Mouse (Mus musculus): Measurements from ENCODE around the gene Hist1h2af.
"Not testable (repeated sequence)": the region's sequence is repeated elsewhere in the genome, so short reads cannot be mapped to it uniquely, and the experiment has no call there.

Gene Hist1h2af

DNA sequence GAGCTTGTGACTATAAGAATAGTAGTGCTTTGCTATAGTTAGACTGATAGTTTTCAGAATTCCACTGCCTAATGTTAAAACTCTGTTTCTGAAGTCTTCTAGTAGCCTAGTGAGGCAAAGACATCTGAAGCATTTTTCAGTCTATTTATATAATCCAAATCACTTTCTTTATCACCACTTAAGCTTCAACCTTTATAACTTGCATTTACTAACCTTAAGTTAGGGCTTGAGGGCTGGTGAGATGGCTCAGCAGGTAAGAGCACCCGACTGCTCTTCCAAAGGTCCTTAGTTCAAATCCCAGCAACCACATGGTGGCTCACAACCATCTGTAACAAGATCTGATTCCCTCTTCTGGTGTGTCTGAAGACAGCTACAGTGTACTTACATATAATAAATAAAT, 6.1 kb downstream of the Hist1h2af start:
- CTCF ChIA-PET, result interaction anchor here in 1 of 4 experiments (1.8 kb wide), 1 partner anchor 17 kb away, joined by 3 read pairs; no protein-coding TSS in a partner anchor
- POLR2A ChIA-PET, result interaction anchor here (0.5 to 24.7 kb wide), 27 partner anchors 9 to 1504 kb away, joined by 3 to 692 read pairs (median 6); partner anchors contain the start of genes Hist1h2ae (in 3 of the 4), Hist1h2bg (in 3 of the 4), Hist1h4d (in 3 of the 4) and Hist1h4f (in 3 of the 4)

DNA sequence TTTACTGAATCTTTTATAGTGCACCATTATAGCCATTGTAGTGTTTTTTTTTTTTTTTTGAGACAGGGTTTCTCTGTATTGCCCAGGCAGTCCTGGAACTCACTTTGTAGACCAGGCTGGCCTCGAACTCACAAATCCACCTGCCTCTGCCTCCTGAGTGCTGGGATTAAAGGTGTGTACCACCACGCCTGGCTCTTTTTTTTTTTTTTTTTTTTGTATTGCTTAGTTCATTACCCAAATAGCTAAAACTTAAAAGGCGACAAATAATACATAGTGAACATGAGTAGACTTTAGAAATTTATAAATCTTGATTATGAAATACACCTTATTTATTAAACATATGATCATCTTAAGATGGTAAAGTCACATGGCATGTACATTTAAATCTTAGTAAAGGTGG, 7.8 kb downstream of the Hist1h2af start:
- ChIA-PET POLR2A (interaction anchor here (0.5 to 24.7 kb wide), 50 partner anchors 7 to 1712 kb away, joined by 3 to 692 read pairs (median 6); partner anchors contain the start of genes Hist1h2ae (in 3 of the 4), Hist1h2bg (in 3 of the 4), Hist1h4d (in 3 of the 4) and Hist1h4f (in 3 of the 4)), CTCF (interaction anchor here in 1 of 4 experiments (1.8 kb wide), 1 partner anchor 15 kb away, joined by 3 read pairs; no protein-coding TSS in a partner anchor)

DNA sequence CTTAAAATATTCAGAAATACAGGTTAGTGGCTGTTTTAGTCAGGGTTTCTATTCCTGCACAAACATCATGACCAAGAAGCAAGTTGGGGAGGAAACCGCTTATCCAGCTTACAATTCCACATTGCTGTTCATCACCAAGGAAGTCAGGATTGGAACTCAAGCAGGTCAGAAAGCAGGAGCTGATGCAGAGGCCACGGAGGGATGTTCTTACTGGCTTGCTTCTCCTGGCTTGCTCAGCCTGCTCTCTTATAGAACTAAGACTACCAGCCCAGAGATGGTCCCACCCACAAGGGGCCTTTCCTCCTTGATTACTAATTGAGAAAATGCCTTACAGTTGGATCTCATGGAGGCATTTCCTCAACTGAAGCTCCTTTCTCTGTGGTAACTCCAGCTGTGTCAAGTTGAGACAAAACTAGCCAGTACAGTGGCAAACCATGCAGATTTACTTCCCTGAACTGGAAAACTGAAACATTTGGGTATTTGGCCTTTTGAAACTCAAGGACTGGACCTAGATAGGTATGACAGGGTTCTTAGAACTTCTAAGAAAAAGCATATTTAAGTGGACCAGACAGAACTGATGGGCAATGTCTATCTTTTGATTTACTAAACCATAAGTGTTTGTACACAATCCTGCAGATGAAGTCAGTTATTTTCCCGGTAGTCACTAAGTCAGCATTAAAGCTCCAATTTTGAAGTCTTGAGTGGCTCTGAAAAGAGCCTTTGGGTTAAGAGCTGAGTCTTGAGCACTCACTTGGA, 8.7 kb downstream of the Hist1h2af start:
- ChIA-PET CTCF (interaction anchor here in 2 of 4 experiments (0.8 to 1.1 kb wide), 2 partner anchors 9 to 77 kb away, joined by 3 read pairs; partner anchors contain the start of genes Btn1a1 (in 1 of the 2) and Hist1h2af (in 1 of the 2)), POLR2A (interaction anchor here (0.6 to 24.7 kb wide), 60 partner anchors 8 to 221 kb away, joined by 3 to 692 read pairs (median 5); partner anchors contain the start of genes Hist1h2ac (in 3 of the 4), Hist1h2af (in 3 of the 4), Hist1h4f (in 3 of the 4) and Hist1h4h (in 3 of the 4))

DNA sequence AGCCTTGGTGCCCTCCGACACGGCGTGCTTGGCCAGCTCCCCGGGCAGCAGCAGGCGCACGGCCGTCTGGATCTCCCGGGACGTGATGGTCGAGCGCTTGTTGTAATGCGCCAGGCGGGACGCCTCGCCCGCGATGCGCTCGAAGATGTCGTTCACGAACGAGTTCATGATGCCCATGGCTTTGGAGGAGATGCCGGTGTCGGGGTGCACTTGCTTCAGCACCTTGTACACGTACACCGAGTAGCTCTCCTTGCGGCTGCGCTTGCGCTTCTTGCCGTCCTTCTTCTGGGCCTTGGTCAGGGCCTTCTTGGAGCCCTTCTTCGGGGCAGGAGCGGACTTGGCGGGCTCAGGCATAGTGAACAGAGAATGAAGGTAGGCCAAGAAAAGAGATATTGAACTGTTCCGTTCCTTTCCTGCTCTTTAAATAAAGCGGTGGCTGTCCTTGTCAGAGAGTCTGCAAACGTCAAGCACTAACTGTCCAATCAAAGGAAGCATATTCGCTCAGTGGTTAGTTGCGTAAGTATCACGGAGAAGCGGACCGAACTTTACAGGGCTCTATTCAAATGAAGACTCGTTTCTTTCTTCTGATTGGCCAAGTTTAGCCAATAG, 9.4 kb downstream of the Hist1h2af start, which contains the start of gene Hist1h2bh:
Gene Hist1h2bh (minus strand): TSS at position 394 of the 609 bp plus-strand sequence.
- CTCF ChIA-PET, result interaction anchor here in 2 of 4 experiments (0.8 to 1.1 kb wide), 2 partner anchors 10 to 78 kb away, joined by 3 read pairs; partner anchors contain the start of genes Btn1a1 (in 1 of the 2) and Hist1h2af (in 1 of the 2)
- POLR2A ChIA-PET, result interaction anchor here (0.6 to 24.7 kb wide), 51 partner anchors 8 to 1500 kb away, joined by 3 to 692 read pairs (median 5); partner anchors contain the start of genes Hist1h2ac (in 3 of the 4), Hist1h2ae (in 3 of the 4), Hist1h2af (in 3 of the 4) and Hist1h2bg (in 3 of the 4)

DNA sequence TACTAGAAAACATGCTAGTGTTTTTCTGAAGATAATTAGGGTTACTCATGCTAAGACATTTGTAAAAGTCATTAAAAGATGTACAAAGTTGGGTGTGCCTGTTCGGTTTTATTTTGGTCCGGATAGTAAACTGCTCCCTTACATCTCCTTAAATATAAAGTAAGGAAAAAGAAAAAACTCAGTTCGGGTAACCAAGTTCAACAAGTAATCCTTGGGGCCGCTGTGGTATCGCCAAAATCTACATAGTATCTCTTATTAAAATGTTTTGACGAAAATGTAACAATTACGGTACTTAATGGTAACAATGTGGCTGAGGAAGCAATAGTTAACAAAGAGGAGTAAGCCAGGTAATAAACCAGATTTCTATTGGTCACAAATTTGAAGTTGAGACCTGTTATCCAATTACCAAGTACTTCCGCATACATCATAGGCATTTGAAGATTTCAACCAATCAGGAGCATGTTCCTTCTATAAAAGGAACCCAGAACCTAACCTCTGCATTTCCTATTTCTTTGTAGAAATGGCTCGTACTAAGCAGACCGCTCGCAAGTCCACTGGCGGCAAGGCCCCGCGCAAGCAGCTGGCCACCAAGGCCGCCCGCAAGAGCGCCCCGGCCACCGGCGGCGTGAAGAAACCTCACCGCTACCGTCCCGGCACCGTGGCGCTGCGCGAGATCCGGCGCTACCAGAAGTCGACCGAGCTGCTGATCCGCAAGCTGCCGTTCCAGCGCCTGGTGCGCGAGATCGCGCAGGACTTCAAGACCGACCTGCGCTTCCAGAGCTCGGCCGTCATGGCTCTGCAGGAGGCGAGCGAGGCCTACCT, 10.5 kb downstream of the Hist1h2af start, which contains the start of gene Hist1h3f:
Gene Hist1h3f (plus strand): TSS at position 88 of the 822 bp plus-strand sequence.
- ChIA-PET CTCF (no interaction called here), POLR2A (interaction anchor here (0.7 to 24.7 kb wide), 29 partner anchors 9 to 1501 kb away, joined by 3 to 692 read pairs (median 10); partner anchors contain the start of genes Hist1h2ae (in 3 of the 4), Hist1h2bg (in 3 of the 4), Hist1h4h (in 3 of the 4) and Hist1h1d (in 2 of the 4))

DNA sequence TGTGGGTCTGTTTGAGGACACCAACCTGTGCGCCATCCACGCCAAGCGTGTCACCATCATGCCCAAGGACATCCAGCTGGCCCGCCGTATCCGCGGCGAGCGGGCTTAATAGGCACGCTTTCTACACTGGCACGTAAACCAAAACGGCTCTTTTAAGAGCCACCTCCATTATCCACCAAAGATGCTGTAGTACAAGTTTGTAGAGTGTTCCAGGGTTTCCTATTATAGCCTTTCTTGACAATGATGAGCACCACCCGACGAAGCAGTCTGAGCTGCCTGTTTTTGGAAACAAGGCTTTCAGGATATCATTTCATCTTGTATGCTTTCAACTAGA, 11.0 kb downstream of the Hist1h2af start:
- CTCF ChIA-PET, result not testable (repeated sequence)

DNA sequence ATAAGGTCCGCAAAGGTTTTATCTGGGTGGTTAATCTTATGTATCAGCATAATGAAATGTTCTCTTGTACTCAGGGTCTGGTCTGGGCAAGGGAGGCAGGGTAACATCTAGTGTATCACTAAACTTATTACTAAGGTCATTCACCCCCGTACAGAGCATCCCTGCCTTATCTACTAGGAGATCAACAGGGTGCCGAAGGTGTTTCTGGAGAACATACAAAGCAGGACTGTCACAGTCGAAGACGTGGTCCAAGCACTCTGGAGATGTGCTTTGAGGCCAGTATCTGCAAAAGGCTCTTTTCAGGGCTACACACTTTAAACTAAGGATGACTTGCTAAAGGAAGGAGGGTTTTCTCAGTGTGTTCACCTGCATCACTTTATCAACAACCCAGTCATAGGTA, 13.0 kb downstream of the Hist1h2af start:
- POLR2A ChIA-PET, result interaction anchor here in 3 of 4 experiments (0.5 to 24.7 kb wide), 24 partner anchors 7 to 193 kb away, joined by 3 to 692 read pairs (median 5); partner anchors contain the start of genes Hist1h2af (in 3 of the 3), Hist1h1d (in 2 of the 3), Hist1h4f (in 2 of the 3) and Hist1h4h (in 2 of the 3)
- CTCF ChIA-PET, result interaction anchor here in 1 of 4 experiments (1.0 kb wide), 1 partner anchor 199 kb away, joined by 3 read pairs; no protein-coding TSS in a partner anchor

More for the DNA sequence above, 11.0 kb downstream of the Hist1h2af start:
- POLR2A ChIA-PET, result interaction anchor here in 3 of 4 experiments (0.8 to 24.7 kb wide), 15 partner anchors 8 to 143 kb away, joined by 3 to 692 read pairs (median 10); partner anchors contain the start of genes Hist1h1d (in 2 of the 3), Hist1h2ae (in 2 of the 3), Hist1h2af (in 2 of the 3) and Hist1h2bg (in 2 of the 3)

DNA sequence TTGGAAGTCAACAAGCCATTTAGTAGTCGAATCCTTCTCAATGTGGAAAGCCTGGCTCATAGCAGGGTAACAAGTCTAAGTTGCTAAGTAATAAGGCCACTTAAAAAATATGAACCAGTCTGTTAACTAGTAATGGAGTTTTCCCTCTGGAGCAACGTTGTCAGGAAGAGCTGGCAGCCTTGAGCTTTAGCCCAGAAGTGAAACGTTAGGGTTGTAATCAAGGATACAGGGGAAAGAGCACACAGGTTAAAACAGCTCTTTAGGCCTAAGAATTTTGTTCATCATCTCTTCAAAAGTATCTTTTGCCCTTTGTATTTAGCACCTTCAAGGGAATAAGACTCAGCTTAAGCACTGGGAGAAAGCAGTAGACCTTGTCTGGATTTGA, 17.0 kb downstream of the Hist1h2af start:
- ChIA-PET CTCF (interaction anchor here in 2 of 4 experiments (0.6 to 1.2 kb wide), 2 partner anchors 53 to 146 kb away, joined by 3 read pairs; no protein-coding TSS in a partner anchor), POLR2A (interaction anchor here (0.6 to 11.8 kb wide), 77 partner anchors 8 to 1508 kb away, joined by 3 to 692 read pairs (median 6); partner anchors contain the start of genes Hist1h2af (in 4 of the 4), Hist1h2ac (in 3 of the 4), Hist1h2ae (in 3 of the 4) and Hist1h2bc (in 3 of the 4))

DNA sequence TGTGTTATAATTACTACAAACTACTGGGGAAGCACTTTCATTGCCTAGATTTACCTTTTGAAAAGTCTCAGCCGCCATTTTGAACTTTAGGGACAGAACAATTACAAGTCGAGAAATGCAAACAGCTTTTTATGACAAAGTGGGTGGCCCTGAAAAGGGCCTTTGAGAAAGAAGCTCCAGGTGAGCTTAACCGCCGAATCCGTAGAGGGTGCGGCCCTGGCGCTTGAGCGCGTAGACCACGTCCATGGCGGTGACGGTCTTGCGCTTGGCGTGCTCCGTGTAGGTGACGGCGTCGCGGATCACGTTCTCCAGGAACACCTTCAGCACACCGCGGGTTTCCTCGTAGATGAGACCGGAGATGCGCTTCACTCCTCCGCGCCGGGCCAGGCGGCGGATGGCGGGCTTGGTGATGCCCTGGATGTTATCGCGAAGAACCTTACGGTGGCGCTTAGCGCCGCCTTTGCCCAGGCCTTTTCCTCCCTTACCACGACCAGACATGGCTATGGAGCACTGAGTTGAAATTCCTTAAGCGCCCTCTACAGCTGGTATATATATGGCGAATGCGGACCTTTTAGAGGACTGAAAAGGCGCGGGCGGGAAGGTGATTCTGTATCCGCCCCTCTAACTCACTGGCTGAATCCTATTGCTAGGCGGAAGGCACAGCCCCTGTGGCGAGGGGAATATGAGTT, 17.6 kb downstream of the Hist1h2af start, which contains the start of gene Hist1h4f:
Gene Hist1h4f (minus strand): TSS at position 503 of the 689 bp plus-strand sequence.
- ChIA-PET CTCF (interaction anchor here in 1 of 4 experiments (1.2 kb wide), 1 partner anchor 146 kb away, joined by 3 read pairs; no protein-coding TSS in a partner anchor), POLR2A (interaction anchor here (0.5 to 11.8 kb wide), 86 partner anchors 9 to 1769 kb away, joined by 3 to 692 read pairs (median 6); partner anchors contain the start of genes Hist1h2af (in 4 of the 4), Hist1h3g (in 4 of the 4), Hist1h2ac (in 3 of the 4) and Hist1h2ad (in 3 of the 4))

DNA sequence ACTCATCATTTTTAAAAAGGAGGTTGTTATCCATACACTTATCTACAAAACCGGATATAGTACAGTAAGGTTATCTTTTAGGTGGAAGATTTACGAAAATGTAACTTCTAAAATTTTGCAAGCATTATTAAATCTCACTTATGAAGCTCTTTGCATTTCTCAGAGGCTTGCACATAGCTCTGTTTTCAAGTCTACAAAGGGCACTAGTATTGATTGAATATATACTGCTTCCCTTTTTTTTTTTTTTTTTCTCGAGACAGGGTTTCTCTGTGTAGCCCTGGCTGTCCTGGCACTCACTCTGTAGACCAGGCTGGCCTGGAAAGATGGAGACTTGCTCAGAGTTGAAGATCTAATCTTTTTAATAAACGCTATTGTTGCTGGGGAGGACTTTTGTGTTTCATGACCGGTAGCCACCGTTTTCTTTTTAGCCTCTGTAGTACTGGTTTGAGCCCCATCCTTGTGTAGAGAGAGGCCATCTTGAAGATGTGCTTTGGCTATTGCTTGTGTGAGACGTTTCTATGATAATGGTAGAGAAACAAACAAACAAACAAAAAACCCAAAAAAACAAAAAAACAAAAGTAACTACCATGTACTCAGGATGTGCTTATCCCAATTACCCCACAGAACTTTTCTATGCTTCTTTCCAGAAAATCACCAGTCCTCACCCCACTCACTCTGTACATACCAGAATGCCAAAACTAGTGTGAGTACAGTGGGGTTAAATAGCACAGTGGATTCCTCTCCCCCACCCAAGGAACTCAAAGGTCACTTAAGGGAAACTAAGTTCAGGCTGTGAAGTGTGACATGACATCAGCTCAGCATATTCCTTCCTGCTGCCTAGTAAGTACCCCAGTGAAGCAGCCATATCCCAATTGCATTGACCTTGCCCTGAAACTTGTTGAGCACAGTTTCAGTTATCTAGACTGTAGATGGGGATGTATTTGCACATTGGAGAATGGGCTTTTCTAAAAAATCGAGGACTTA, 18.5 kb downstream of the Hist1h2af start:
- ChIA-PET POLR2A (interaction anchor here (0.5 to 11.8 kb wide), 61 partner anchors 9 to 1515 kb away, joined by 3 to 692 read pairs (median 9); partner anchors contain the start of genes Hist1h2af (in 4 of the 4), Hist1h2bf (in 4 of the 4), Hist1h2ac (in 3 of the 4) and Hist1h2ad (in 3 of the 4)), CTCF (interaction anchor here in 1 of 4 experiments (1.2 kb wide), 1 partner anchor 145 kb away, joined by 3 read pairs; no protein-coding TSS in a partner anchor)

DNA sequence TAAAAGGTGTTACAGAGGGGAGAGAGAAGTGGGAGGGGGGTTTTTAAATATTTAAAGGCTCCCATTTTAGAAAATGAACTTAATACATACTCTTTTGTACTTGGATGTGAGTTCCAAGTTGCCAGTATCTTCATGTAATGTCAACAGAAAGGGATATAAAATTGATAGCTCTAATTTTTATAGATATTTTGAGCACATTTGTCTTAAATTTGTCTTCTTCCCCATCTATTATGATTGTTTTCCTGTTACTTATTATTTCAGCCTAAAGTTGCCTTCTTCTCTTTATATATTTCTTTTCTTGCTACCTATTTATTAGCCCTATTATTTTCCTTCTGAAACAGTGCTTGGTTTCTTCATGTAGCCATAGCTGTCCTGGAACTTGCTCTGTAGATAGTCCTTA, 19.3 kb downstream of the Hist1h2af start, which contains the start of gene Hist1h1d:
Gene Hist1h1d (plus strand): TSS at position 301 of the 400 bp plus-strand sequence.
- ChIA-PET CTCF (no interaction called here), POLR2A (interaction anchor here in 3 of 4 experiments (1.0 to 11.8 kb wide), 21 partner anchors 11 to 1518 kb away, joined by 3 to 692 read pairs (median 88); partner anchors contain the start of genes Hist1h2ae (in 3 of the 3), Hist1h2bf (in 3 of the 3), Hist1h2bg (in 3 of the 3) and Hist1h2ad (in 2 of the 3))

DNA sequence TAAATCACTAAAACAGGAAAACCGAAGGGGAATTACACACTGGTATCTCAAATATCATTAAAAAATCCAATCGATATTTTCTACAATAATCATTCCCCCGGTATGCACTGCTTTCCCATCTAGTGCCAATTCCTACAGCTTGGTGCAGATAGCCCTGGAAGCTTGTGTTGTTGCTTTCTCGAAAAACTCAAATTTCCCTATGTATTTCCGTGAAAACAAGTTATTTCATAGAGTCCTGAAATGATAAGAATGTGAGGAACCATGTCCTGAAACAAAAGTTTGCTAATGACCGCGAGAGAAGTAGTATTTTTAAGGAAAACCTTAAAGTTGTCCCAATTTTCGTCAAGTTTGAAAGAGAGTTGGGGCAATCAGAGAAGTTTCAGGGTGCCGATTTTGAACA, 20.7 kb downstream of the Hist1h2af start:
- ChIA-PET CTCF (interaction anchor here in 1 of 4 experiments (0.7 to 2.6 kb wide), 2 partner anchors 130 to 153 kb away, joined by 3 to 10 read pairs; partner anchors contain the start of gene Abt1), POLR2A (interaction anchor here (0.6 to 11.8 kb wide), 117 partner anchors 8 to 1834 kb away, joined by 3 to 692 read pairs (median 10); partner anchors contain the start of genes Hist1h2ae (in 4 of the 4), Hist1h2af (in 4 of the 4), Hist1h2bg (in 4 of the 4) and Hist1h2bh (in 4 of the 4))

DNA sequence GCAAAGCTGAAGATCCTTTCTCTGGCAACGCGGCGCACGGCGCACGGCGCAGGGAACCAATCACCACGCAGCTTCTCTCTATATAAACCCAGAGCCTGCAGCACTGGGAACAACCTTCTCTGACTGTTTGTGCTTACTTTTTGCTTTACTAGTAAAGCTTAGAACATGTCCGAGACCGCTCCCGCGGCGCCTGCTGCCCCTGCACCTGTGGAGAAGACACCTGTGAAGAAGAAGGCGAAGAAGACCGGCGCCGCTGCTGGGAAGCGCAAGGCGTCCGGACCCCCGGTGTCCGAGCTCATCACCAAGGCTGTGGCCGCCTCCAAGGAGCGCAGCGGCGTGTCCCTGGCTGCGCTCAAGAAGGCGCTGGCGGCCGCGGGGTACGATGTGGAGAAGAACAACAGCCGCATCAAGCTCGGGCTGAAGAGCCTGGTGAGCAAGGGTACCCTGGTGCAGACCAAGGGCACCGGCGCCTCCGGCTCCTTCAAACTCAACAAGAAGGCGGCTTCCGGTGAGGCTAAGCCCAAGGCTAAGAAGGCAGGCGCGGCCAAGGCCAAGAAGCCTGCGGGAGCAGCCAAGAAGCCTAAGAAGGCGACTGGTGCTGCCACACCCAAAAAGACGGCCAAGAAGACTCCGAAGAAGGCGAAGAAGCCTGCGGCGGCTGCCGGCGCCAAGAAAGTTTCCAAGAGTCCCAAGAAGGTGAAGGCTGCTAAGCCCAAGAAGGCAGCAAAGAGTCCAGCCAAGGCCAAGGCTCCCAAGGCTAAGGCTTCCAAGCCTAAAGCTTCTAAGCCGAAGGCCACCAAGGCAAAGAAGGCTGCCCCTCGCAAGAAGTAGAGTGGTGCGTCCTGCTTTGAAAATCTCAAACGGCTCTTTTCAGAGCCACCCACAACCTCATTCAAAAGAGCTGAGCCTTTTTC, 21.5 kb downstream of the Hist1h2af start:
- POLR2A ChIA-PET, result interaction anchor here (0.6 to 11.8 kb wide), 179 partner anchors 9 to 1835 kb away, joined by 3 to 692 read pairs (median 5); partner anchors contain the start of genes Hist1h1a (in 4 of the 4), Hist1h1e (in 4 of the 4), Hist1h2ae (in 4 of the 4) and Hist1h2af (in 4 of the 4)
- CTCF ChIA-PET, result interaction anchor here in 1 of 4 experiments (0.7 to 2.6 kb wide), 3 partner anchors 43 to 154 kb away, joined by 3 to 10 read pairs (median 5); partner anchors contain the start of gene Abt1
